11 mouse cellular contexts compared by ENCODE assay signal in genomic region chr17:52602781-52603170, GRCm38 (mm10). TPM values are rescaled to one million over a fixed set of nuclear protein-coding genes. Genes with fewer than 3 reads are reported as not detected.
A peak's percentile ranks its signal among the peaks of the same experiment; 100 is the strongest.
DNase-seq lines count a peak whose midpoint lies in the region; ATAC-seq and TF ChIP-seq lines count a peak whose summit lies in the region.
"Had no signal": no experiment of that assay in that cellular context is flagged by ENCODE, and none has a peak within 500 bp of the region (broad histone marks: within the 10 kb centered on the region; RNA-seq: fewer than 3 reads in every experiment).

No protein-coding gene starts in this region.

- H3K27ac ChIP-seq in ES-Bruce4 (ENCODE audit: insufficient read depth, low read length) = no peak overlapping the region
- peak overlapping the region; percentile 88 for H3K27ac ChIP-seq in hindbrain, embryonic 10.5 days
- H3K27ac ChIP-seq in midbrain, embryonic 16.5 days (ENCODE audit: low read length) = peak overlapping the region; percentile 94
- H3K27ac ChIP-seq: liver, embryonic 15.5 days had no signal

- 0 out of 2 replicates have a peak overlapping the region, but pooled peaks have one; percentile 23 for H3K9ac ChIP-seq in ES-Bruce4 (ENCODE audit: low read depth, poor library complexity, severe bottlenecking)
- H3K9ac ChIP-seq in midbrain, embryonic 16.5 days (ENCODE audit: low read depth, low read length) = peak overlapping the region; percentile 92
- H3K9ac ChIP-seq: liver, embryonic 15.5 days had no signal

- no peak for TF ChIP-seq CTCF in ES-Bruce4 (IDR thresholded peaks at IDR 0.05; ENCODE audit: low read depth, low read length)

- no peaks in the 10 kb centered on the region for H3K36me3 ChIP-seq in ES-Bruce4 (ENCODE audit: control insufficient read depth, insufficient read depth, low read length, poor library complexity, severe bottlenecking)
- no peaks in the 10 kb centered on the region for H3K36me3 ChIP-seq in hindbrain, embryonic 10.5 days
- H3K36me3 ChIP-seq in midbrain, embryonic 16.5 days (ENCODE audit: control insufficient read depth, insufficient read depth, low read length) = no peaks in the 10 kb centered on the region
- H3K36me3 ChIP-seq: liver, embryonic 15.5 days had no signal

- no peak for ATAC-seq in midbrain, embryonic 16.5 days

- TF ChIP-seq POLR2A in ES-Bruce4 (IDR thresholded peaks at IDR 0.05; ENCODE audit: insufficient read depth, low read length) = no peak

- peak overlapping the region; percentile 38 for H3K4me3 ChIP-seq in ES-Bruce4 (ENCODE audit: low read depth, low read length)
- peak overlapping the region; percentile 63 for H3K4me3 ChIP-seq in hindbrain, embryonic 10.5 days
- H3K4me3 ChIP-seq in midbrain, embryonic 16.5 days (ENCODE audit: low read depth, low read length) = peak overlapping the region; percentile 67
- H3K4me3 ChIP-seq: liver, embryonic 15.5 days had no signal

- H3K4me1 ChIP-seq in ES-Bruce4 (ENCODE audit: control insufficient read depth, insufficient read depth, low read length) = no peaks in the 10 kb centered on the region
- H3K4me1 ChIP-seq in hindbrain, embryonic 10.5 days (replicated peaks) = peaks cover 19% of the 10 kb centered on the region
- peaks cover 8% of the 10 kb centered on the region for H3K4me1 ChIP-seq in midbrain, embryonic 16.5 days (ENCODE audit: control insufficient read depth, insufficient read depth, low read length)
- H3K4me1 ChIP-seq: liver, embryonic 15.5 days had no signal

- 4% methylated on average over 14 of the region's 14 CpGs for WGBS in hindbrain, embryonic 10.5 days
- under 1% methylated on average over 14 of the region's 14 CpGs for WGBS in midbrain, embryonic 16.5 days

- TF ChIP-seq EP300 in ES-Bruce4 (IDR thresholded peaks at IDR 0.05; ENCODE audit: insufficient read depth, low read depth, low read length) = no peak

- DNase-seq in embryo, embryonic 9.5 days (ENCODE audit: extremely low spot score) = peak; percentile 2
- no peak for DNase-seq in embryo, embryonic 10 days (ENCODE audit: low spot score)
- peak; percentile 6 for DNase-seq in hindbrain, embryonic 10.5 days (ENCODE audit: low spot score)
- no peak for DNase-seq in urinary bladder, postnatal 10 days (ENCODE audit: low spot score)
- no peak for DNase-seq in left cerebral cortex, adult 8-10 months (ENCODE audit: low spot score in 2 of 2)
- no peak for DNase-seq in urinary bladder, postnatal 36 days (ENCODE audit: low spot score in 2 of 2)
- DNase-seq: cerebellum, adult 8-10 months; gastrocnemius, postnatal 10 days had no signal

- H3K27me3 ChIP-seq in ES-Bruce4 (ENCODE audit: control insufficient read depth, insufficient read depth, low read length, poor library complexity, severe bottlenecking) = no peaks in the 10 kb centered on the region
- H3K27me3 ChIP-seq in hindbrain, embryonic 10.5 days (ENCODE audit: insufficient read depth, poor library complexity, severe bottlenecking) = peaks cover 32% of the 10 kb centered on the region
- no peaks in the 10 kb centered on the region for H3K27me3 ChIP-seq in midbrain, embryonic 16.5 days (ENCODE audit: control insufficient read depth, insufficient read depth, low read depth, low read length)

- peak overlapping the region; percentile 96 for H3K4me2 ChIP-seq in midbrain, embryonic 16.5 days (ENCODE audit: low read length)
- H3K4me2 ChIP-seq: liver, embryonic 15.5 days had no signal

- no peaks in the 10 kb centered on the region for H3K9me3 ChIP-seq in ES-Bruce4 (replicated peaks; ENCODE audit: control insufficient read depth, insufficient read depth, low read length, poor library complexity, severe bottlenecking)
- H3K9me3 ChIP-seq in hindbrain, embryonic 10.5 days = no peaks in the 10 kb centered on the region
- H3K9me3 ChIP-seq in midbrain, embryonic 16.5 days (replicated peaks; ENCODE audit: control insufficient read depth, low read length, poor library complexity, severe bottlenecking) = no peaks in the 10 kb centered on the region
- H3K9me3 ChIP-seq: liver, embryonic 15.5 days had no signal

RNA-seq across cellular contexts. Expression of gene Kcnh8, which starts 0.3 kb away (rescaled TPM):
- polyA plus RNA-seq in ES-Bruce4 (2011; ENCODE audit: insufficient read depth, insufficient read length, low read depth, missing spikeins) = 0.24 and 0.51 TPM in 2 replicates
- 0.97 and 1.0 TPM in 2 replicates for polyA plus RNA-seq in hindbrain, embryonic 10.5 days (2016; fragmentation: Nextera tagmentation; extraction: Ambion mirVana)
- polyA plus RNA-seq in midbrain, embryonic 16.5 days (2015; fragmentation: Nextera tagmentation; extraction: Ambion mirVana) = 4.7 and 6.6 TPM in 2 replicates
- total RNA-seq in left cerebral cortex, adult 8-10 months (2022) = under 1 TPM; 0.49 to 0.93 (median 0.67) TPM
- polyA plus RNA-seq: liver, embryonic 15.5 days had no signal

Comparison
In these comparisons a context has a peak if more than half of its experiments do, and no peak if none do; other contexts are left out.
1. DNase-seq: peak in embryo, embryonic 9.5 days (single experiment) and hindbrain, embryonic 10.5 days (single experiment); none in embryo, embryonic 10 days (single experiment), urinary bladder, postnatal 10 days (single experiment), left cerebral cortex, adult 8-10 months (0 of 2) and urinary bladder, postnatal 36 days (0 of 2).
2. Peak in every context shown above with its lines, with median percentiles within 50 percentile points of each other: H3K4me3 ChIP-seq.